Mouse (Mus musculus): Measurements from ENCODE around the gene Dynll1. TPM values are rescaled to one million over a fixed set of nuclear protein-coding genes. Genes with fewer than 3 reads are reported as not detected.
A peak's percentile ranks its signal among the peaks of the same experiment; 100 is the strongest.

Dynll1 gene
- polyA plus RNA-seq, 1 experiment from 2014 or later, result 1,567 TPM

- Histone ChIP-seq H3K4me3 (replicated peaks) (no peak overlapping the region), H3K27ac (peak overlapping the region; percentile 83; the same call in 1 of the 2 replicates), H3K9ac (no peak overlapping the region), H3K27me3 (replicated peaks) (no peaks in the 10 kb centered on the region), H3K36me3 (no peaks in the 10 kb centered on the region; the same call in 1 of the 2 replicates), H3K9me3 (no peaks in the 10 kb centered on the region), H3K4me2 (peak overlapping the region; percentile 45; the same call in 1 of the 2 replicates), H3K4me1 (peaks cover 21% of the 10 kb centered on the region)
- no peak for ATAC-seq (ENCODE audit: insufficient read depth, low FRiP score, low read depth)
- WGBS, result 70% methylated on average over 6 of the region's 6 CpGs
Measured at GRCm38 (mm10) chr5:115273549-115274135, 27.2 kb downstream of the Dynll1 start.

GRCm38 (mm10) chr5:115272812-115273548, 27.8 kb downstream of the Dynll1 start, which contains the start of gene Rnf10:
Rnf10 (minus strand) TSS chr5:115272898.
- peak within 1 kb of the TSS; percentile 83 for H3K27ac ChIP-seq
- peak within 1 kb of the TSS; percentile 99 for H3K9ac ChIP-seq
- H3K4me2 ChIP-seq, result peak within 1 kb of the TSS; percentile 72
- peak; percentile 90 for ATAC-seq (ENCODE audit: insufficient read depth, low FRiP score, low read depth)
- H3K36me3 ChIP-seq, result no peaks in the 10 kb centered on the region; the same call in 1 of the 2 replicates
- H3K4me1 ChIP-seq, result peaks cover 21% of the 10 kb centered on the region
- no peaks in the 10 kb centered on the region for H3K9me3 ChIP-seq
- peak within 1 kb of the TSS; percentile 100 for H3K4me3 ChIP-seq (replicated peaks)
- WGBS, result 13% methylated on average over 26 of the region's 26 CpGs
- no peaks in the 10 kb centered on the region for H3K27me3 ChIP-seq (replicated peaks)

- H3K4me1 ChIP-seq, result peaks cover 21% of the 10 kb centered on the region
- H3K36me3 ChIP-seq, result no peaks in the 10 kb centered on the region; the same call in 1 of the 2 replicates
- ATAC-seq (ENCODE audit: insufficient read depth, low FRiP score, low read depth), result peak; percentile 51
- no peaks in the 10 kb centered on the region for H3K9me3 ChIP-seq
- peak overlapping the region; percentile 72 for H3K4me2 ChIP-seq
- peak overlapping the region; percentile 83 for H3K27ac ChIP-seq
- H3K9ac ChIP-seq, result peak overlapping the region; percentile 99
- H3K4me3 ChIP-seq (replicated peaks), result peak overlapping the region; percentile 100
- under 1% methylated on average over 74 of the region's 77 CpGs for WGBS
- no peaks in the 10 kb centered on the region for H3K27me3 ChIP-seq (replicated peaks)
Measured at GRCm38 (mm10) chr5:115271931-115272811, 28.6 kb downstream of the Dynll1 start.

GRCm38 (mm10) chr5:115269969-115270368, 30.8 kb downstream of the Dynll1 start:
- Histone ChIP-seq H3K9me3 (no peaks in the 10 kb centered on the region), H3K36me3 (no peaks in the 10 kb centered on the region; the same call in 1 of the 2 replicates), H3K27ac (no peak overlapping the region), H3K9ac (no peak overlapping the region), H3K4me2 (peak overlapping the region; percentile 72), H3K4me3 (replicated peaks) (peak overlapping the region; percentile 100; the same call in 1 of the 2 replicates), H3K4me1 (peaks cover 28% of the 10 kb centered on the region), H3K27me3 (replicated peaks) (no peaks in the 10 kb centered on the region)
- WGBS, result 76% methylated on average over 1 of the region's 1 CpGs
- ATAC-seq (ENCODE audit: insufficient read depth, low FRiP score, low read depth), result no peak

- H3K4me2 ChIP-seq, result no peak overlapping the region
- 26% methylated on average over 3 of the region's 3 CpGs for WGBS
- no peak overlapping the region for H3K27ac ChIP-seq
- no peaks in the 10 kb centered on the region for H3K27me3 ChIP-seq (replicated peaks)
- H3K36me3 ChIP-seq, result no peaks in the 10 kb centered on the region; the same call in 1 of the 2 replicates
- no peak overlapping the region for H3K4me3 ChIP-seq (replicated peaks)
- peaks cover 28% of the 10 kb centered on the region for H3K4me1 ChIP-seq
- no peak for ATAC-seq (ENCODE audit: insufficient read depth, low FRiP score, low read depth)
- no peaks in the 10 kb centered on the region for H3K9me3 ChIP-seq
- no peak overlapping the region for H3K9ac ChIP-seq
Measured at GRCm38 (mm10) chr5:115268266-115268665, 32.5 kb downstream of the Dynll1 start.

GRCm38 (mm10) chr5:115267469-115268045, 33.2 kb downstream of the Dynll1 start:
- Histone ChIP-seq H3K4me1 (peaks cover 28% of the 10 kb centered on the region), H3K27me3 (replicated peaks) (no peaks in the 10 kb centered on the region), H3K36me3 (no peaks in the 10 kb centered on the region; the same call in 1 of the 2 replicates), H3K4me3 (replicated peaks) (no peak overlapping the region), H3K9me3 (no peaks in the 10 kb centered on the region), H3K4me2 (no peak overlapping the region), H3K9ac (no peak overlapping the region), H3K27ac (no peak overlapping the region)
- ATAC-seq (ENCODE audit: insufficient read depth, low FRiP score, low read depth), result no peak
- 65% methylated on average over 3 of the region's 3 CpGs for WGBS

- peak; percentile 76 for ATAC-seq (ENCODE audit: insufficient read depth, low FRiP score, low read depth)
- Histone ChIP-seq H3K4me1 (peaks cover 28% of the 10 kb centered on the region), H3K27ac (no peak overlapping the region), H3K4me3 (replicated peaks) (no peak overlapping the region), H3K4me2 (no peak overlapping the region), H3K9me3 (no peaks in the 10 kb centered on the region), H3K36me3 (no peaks in the 10 kb centered on the region; the same call in 1 of the 2 replicates), H3K9ac (no peak overlapping the region), H3K27me3 (replicated peaks) (no peaks in the 10 kb centered on the region)
- WGBS, result 71% methylated on average over 8 of the region's 8 CpGs
Measured at GRCm38 (mm10) chr5:115266787-115267468, 33.9 kb downstream of the Dynll1 start.

- peaks cover 28% of the 10 kb centered on the region for H3K4me1 ChIP-seq
- H3K4me3 ChIP-seq (replicated peaks), result no peak overlapping the region
- WGBS, result 82% methylated on average over 5 of the region's 5 CpGs
- no peaks in the 10 kb centered on the region for H3K9me3 ChIP-seq
- no peaks in the 10 kb centered on the region; the same call in 1 of the 2 replicates for H3K36me3 ChIP-seq
- no peaks in the 10 kb centered on the region for H3K27me3 ChIP-seq (replicated peaks)
- H3K4me2 ChIP-seq, result no peak overlapping the region
- no peak overlapping the region for H3K9ac ChIP-seq
- ATAC-seq (ENCODE audit: insufficient read depth, low FRiP score, low read depth), result no peak
- H3K27ac ChIP-seq, result no peak overlapping the region
Measured at GRCm38 (mm10) chr5:115266340-115266739, 34.5 kb downstream of the Dynll1 start.

GRCm38 (mm10) chr5:115262502-115263291, 38.1 kb downstream of the Dynll1 start:
- no peak overlapping the region for H3K4me3 ChIP-seq (replicated peaks)
- H3K27me3 ChIP-seq (replicated peaks), result no peaks in the 10 kb centered on the region
- ATAC-seq (ENCODE audit: insufficient read depth, low FRiP score, low read depth), result no peak
- H3K27ac ChIP-seq, result no peak overlapping the region
- WGBS, result 81% methylated on average over 14 of the region's 14 CpGs
- no peak overlapping the region for H3K4me2 ChIP-seq
- no peaks in the 10 kb centered on the region for H3K9me3 ChIP-seq
- H3K9ac ChIP-seq, result no peak overlapping the region
- peaks cover 19% of the 10 kb centered on the region for H3K36me3 ChIP-seq
- H3K4me1 ChIP-seq, result peaks cover 7% of the 10 kb centered on the region

GRCm38 (mm10) chr5:115261880-115262279, 38.9 kb downstream of the Dynll1 start:
- no peak overlapping the region for H3K4me3 ChIP-seq (replicated peaks)
- peaks cover 27% of the 10 kb centered on the region for H3K36me3 ChIP-seq
- no peak for ATAC-seq (ENCODE audit: insufficient read depth, low FRiP score, low read depth)
- no peak overlapping the region for H3K27ac ChIP-seq
- H3K27me3 ChIP-seq (replicated peaks), result no peaks in the 10 kb centered on the region
- peaks cover 7% of the 10 kb centered on the region for H3K4me1 ChIP-seq
- no peak overlapping the region for H3K9ac ChIP-seq
- no peak overlapping the region for H3K4me2 ChIP-seq
- no peaks in the 10 kb centered on the region for H3K9me3 ChIP-seq
- WGBS, result 82% methylated on average over 1 of the region's 1 CpGs

Measured in stomach, embryonic 15.5 days (tissue).